Mouse (Mus musculus) brain, embryonic 14.5 days (tissue): ENCODE measurements around the gene Rims1.

ENCODE experiments used
- CTCF ChIP-seq: fragments of 200-500 bp; IDR thresholded peaks from 2 replicates; pipeline ENCODE4 v1.5.1; 2012; ENCODE audit warnings: inconsistent platforms, mild to moderate bottlenecking, moderate library complexity, borderline replicate concordance; ENCODE audit not compliant: insufficient read depth, insufficient read length; ENCODE audit errors: extremely low read depth
- POLR2A ChIP-seq: fragments of 200-500 bp; IDR thresholded peaks from 2 replicates; pipeline ENCODE4 v1.6.1; 2012; ENCODE audit warnings: mild to moderate bottlenecking, inconsistent platforms, borderline replicate concordance; ENCODE audit not compliant: poor library complexity, insufficient read depth, insufficient read length, severe bottlenecking; ENCODE audit errors: extremely low read depth

DNA sequence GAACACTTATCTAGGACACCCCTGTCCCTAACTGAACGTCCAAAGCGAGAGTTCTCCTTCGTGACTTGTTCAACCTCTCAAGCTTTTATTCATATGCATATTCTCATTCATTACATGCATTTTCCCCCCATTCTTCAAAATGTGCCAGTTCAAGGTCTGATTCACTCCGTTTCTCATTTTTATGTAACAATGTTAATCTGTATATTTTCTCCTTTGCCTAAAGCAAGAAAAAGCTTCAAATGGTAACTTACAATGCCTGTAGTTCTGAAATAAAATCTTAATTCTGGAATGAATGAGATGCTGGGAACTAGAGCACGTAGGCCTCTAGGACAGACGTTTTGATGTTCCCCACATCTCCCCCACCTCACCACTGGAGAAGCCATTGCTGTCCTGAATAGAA is 141.6 kb downstream of the Rims1 start:
- TF ChIP-seq CTCF (no peak), POLR2A (no peak)
